Mouse (Mus musculus): ENCODE results near the gene Cldn15. TPM values are rescaled to one million over a fixed set of nuclear protein-coding genes. Genes with fewer than 3 reads are reported as not detected.

Gene Cldn15
- polyA plus RNA-seq, 1 experiment from 2014 or later: 5.3 TPM

DNA sequence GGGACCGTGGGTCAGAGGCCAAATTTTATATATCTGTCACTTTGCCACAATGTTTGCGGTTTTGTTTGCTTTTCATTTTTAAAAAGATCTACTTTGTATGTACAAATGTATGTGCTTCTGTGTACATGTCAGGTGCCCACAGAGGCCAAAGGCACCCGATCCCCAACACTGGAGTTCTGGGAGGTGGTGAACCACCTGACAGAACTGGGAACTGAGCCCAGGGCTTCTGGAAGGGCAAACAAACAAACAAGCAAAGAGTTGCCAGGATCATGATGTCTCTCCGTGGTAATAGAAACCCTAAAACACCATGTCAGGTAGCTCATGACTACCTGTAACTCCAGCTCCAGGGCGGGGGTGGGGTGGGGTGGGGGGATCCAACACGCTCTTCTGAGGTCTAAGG is 6.4 kb upstream of the Cldn15 start:
- DNase-seq (no peak), ATAC-seq (ENCODE audit: insufficient read depth) (no peak)
- H3K9ac ChIP-seq: no peak overlapping the region
- no peaks in the 10 kb centered on the region for H3K4me1 ChIP-seq (ENCODE audit: insufficient read depth)
- H3K27ac ChIP-seq (ENCODE audit: low read depth): peak overlapping the region; percentile 81; the same call in 1 of the 2 replicates
- peaks cover 29% of the 10 kb centered on the region for H3K36me3 ChIP-seq (ENCODE audit: insufficient read depth)
- no peak overlapping the region for H3K4me2 ChIP-seq
- H3K9me3 ChIP-seq (ENCODE audit: low read depth, low read length): no peaks in the 10 kb centered on the region
- H3K27me3 ChIP-seq (ENCODE audit: insufficient read depth, low read length): no peaks in the 10 kb centered on the region
- H3K4me3 ChIP-seq (ENCODE audit: low read depth, low read length): no peak overlapping the region
- 85% methylated on average over 6 of the region's 6 CpGs for WGBS
- no peak for TF ChIP-seq CTCF (IDR thresholded peaks at IDR 0.05; ENCODE audit: low read depth)

DNA sequence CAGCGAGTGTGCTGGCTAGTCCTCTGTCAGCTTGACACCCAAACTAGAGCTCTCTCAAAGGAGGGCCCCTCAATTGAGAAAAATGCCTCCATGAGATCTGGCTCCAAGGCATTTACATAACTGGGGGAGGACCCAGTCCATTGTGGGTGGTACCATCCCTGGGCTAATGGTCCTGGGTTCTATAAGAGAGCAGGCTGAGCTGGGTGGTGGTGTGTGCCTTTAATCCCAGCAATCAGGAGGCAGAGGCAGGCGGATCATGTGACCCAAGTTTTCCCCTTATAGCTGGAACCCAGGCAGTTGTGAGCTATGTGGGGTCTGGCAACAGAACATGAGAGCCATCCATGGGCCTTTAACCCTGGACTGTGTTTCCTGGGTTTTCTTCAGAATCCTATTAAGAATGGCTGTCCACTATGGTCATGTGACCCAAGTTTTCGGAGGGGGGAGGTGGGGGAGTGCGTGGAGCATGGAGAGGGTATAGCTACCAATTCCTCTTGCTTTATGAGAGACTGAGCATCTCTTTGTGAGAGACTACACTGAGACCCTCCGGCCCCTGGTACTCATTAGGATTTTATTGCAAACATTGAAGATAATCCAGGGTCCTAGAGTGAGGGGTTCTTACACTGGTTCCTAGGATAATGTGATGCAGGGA is 5.0 kb upstream of the Cldn15 start:
- H3K9me3 ChIP-seq (ENCODE audit: low read depth, low read length): no peaks in the 10 kb centered on the region
- WGBS: 27% methylated on average over 5 of the region's 5 CpGs
- TF ChIP-seq CTCF (IDR thresholded peaks at IDR 0.05; ENCODE audit: low read depth): no peak
- peak overlapping the region; percentile 86 for H3K27ac ChIP-seq (ENCODE audit: low read depth)
- H3K4me3 ChIP-seq (ENCODE audit: low read depth, low read length): peak overlapping the region; percentile 60
- H3K4me2 ChIP-seq: peak overlapping the region; percentile 78
- H3K4me1 ChIP-seq (ENCODE audit: insufficient read depth): 0 out of 2 replicates have a peak, but pooled peaks cover 8% of the 10 kb centered on the region
- peaks cover 37% of the 10 kb centered on the region for H3K36me3 ChIP-seq (ENCODE audit: insufficient read depth)
- no peak for DNase-seq
- H3K9ac ChIP-seq: peak overlapping the region; percentile 67
- ATAC-seq (ENCODE audit: insufficient read depth): no peak; the same call in 1 of the 2 replicates
- no peaks in the 10 kb centered on the region for H3K27me3 ChIP-seq (ENCODE audit: insufficient read depth, low read length)

DNA sequence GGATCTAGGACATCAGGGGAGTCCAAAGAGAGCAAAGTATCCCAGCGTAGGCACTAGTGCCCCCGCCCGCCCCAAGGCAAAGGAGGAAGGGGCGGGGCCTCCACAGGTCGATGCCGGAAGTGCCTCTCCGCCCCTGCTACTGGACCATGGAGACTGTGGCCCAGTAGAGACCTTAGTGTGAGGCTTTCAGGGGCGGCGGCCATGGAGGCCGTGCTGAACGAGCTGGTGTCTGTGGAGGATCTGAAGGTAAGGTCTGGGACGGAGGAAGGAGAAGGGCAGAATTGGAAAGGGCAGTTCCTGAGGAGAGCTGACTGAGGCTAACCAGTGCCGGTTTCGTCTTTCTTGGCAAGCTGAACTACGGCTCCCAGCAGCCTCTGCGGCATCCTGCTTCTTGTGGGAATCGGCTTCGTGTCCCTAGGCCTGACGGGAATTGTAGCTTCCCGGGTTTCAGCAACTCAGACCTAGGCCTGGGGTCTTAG is 4.4 kb upstream of the Cldn15 start:
- Histone ChIP-seq H3K9me3 (ENCODE audit: low read depth, low read length) (no peaks in the 10 kb centered on the region), H3K4me2 (peak overlapping the region; percentile 78), H3K4me1 (ENCODE audit: insufficient read depth) (peaks cover 14% of the 10 kb centered on the region; the same call in 1 of the 2 replicates), H3K36me3 (ENCODE audit: insufficient read depth) (peaks cover 40% of the 10 kb centered on the region), H3K27me3 (ENCODE audit: insufficient read depth, low read length) (no peaks in the 10 kb centered on the region), H3K27ac (ENCODE audit: low read depth) (peak overlapping the region; percentile 86), H3K9ac (peak overlapping the region; percentile 67), H3K4me3 (ENCODE audit: low read depth, low read length) (peak overlapping the region; percentile 60)
- ATAC-seq (ENCODE audit: insufficient read depth) (peak; percentile 90), DNase-seq (peak; percentile 95)
- WGBS: under 1% methylated on average over 20 of the region's 20 CpGs
- TF ChIP-seq CTCF (IDR thresholded peaks at IDR 0.05; ENCODE audit: low read depth): peak; percentile 5; the same call in 1 of the 2 replicates

DNA sequence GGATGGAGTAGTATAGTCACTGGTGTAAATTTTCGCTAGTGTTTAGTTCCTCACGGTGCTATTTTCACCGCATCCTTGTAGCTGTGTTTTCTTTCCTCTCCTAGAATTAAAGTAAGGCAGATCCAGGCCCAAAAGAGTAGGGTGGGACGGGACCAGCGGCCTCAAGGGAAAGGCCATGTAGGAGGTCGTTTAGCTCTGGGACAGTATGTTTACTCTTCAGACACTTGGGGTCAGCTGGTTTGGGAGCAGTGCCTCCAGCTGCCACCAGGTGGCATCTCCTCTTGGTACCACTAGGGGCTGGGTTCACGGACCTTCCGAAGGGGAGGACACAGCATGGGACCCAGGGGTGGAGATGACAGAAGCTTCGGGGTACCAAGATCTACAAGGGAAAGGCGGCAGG is 3.9 kb upstream of the Cldn15 start:
- peak overlapping the region; percentile 78 for H3K4me2 ChIP-seq
- peak overlapping the region; percentile 86 for H3K27ac ChIP-seq (ENCODE audit: low read depth)
- H3K4me3 ChIP-seq (ENCODE audit: low read depth, low read length): peak overlapping the region; percentile 60
- 1% methylated on average over 10 of the region's 10 CpGs for WGBS
- H3K9me3 ChIP-seq (ENCODE audit: low read depth, low read length): no peaks in the 10 kb centered on the region
- no peaks in the 10 kb centered on the region for H3K27me3 ChIP-seq (ENCODE audit: insufficient read depth, low read length)
- DNase-seq (peak; percentile 94), ATAC-seq (ENCODE audit: insufficient read depth) (peak; percentile 72)
- H3K36me3 ChIP-seq (ENCODE audit: insufficient read depth): peaks cover 40% of the 10 kb centered on the region
- peaks cover 15% of the 10 kb centered on the region; the same call in 1 of the 2 replicates for H3K4me1 ChIP-seq (ENCODE audit: insufficient read depth)
- TF ChIP-seq CTCF (IDR thresholded peaks at IDR 0.05; ENCODE audit: low read depth): peak; percentile 95
- peak overlapping the region; percentile 67 for H3K9ac ChIP-seq

DNA sequence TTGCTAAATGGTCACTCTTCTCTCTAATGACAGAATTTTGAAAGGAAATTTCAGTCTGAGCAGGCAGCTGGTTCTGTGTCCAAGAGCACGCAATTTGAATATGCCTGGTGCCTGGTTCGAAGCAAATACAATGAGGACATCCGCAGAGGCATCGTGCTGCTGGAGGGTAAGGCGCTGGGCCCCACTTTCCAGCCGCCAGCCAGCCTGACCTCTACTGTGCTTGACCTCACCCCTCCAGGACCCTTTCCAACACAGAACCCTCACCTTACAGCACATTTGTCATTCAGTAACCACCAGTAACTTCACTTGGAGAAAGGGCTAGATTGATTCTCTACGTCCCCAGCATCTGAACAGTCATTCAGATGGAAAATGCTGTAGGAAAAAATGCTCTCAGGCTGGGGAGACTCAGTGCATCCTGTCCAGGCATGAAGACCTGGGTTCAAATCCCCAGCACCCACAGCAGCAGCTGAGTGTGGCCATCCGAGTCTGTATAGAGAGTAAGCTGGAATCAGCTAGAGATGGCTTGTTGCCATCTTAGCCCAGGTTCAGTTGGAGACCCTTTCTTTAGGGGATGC is 3.4 kb upstream of the Cldn15 start:
- peaks cover 15% of the 10 kb centered on the region; the same call in 1 of the 2 replicates for H3K4me1 ChIP-seq (ENCODE audit: insufficient read depth)
- H3K4me2 ChIP-seq: peak overlapping the region; percentile 78
- WGBS: 69% methylated on average over 8 of the region's 8 CpGs
- DNase-seq (no peak), ATAC-seq (ENCODE audit: insufficient read depth) (no peak)
- H3K27me3 ChIP-seq (ENCODE audit: insufficient read depth, low read length): no peaks in the 10 kb centered on the region
- peak overlapping the region; percentile 86; the same call in 1 of the 2 replicates for H3K27ac ChIP-seq (ENCODE audit: low read depth)
- TF ChIP-seq CTCF (IDR thresholded peaks at IDR 0.05; ENCODE audit: low read depth): no peak
- H3K4me3 ChIP-seq (ENCODE audit: low read depth, low read length): peak overlapping the region; percentile 60
- no peaks in the 10 kb centered on the region for H3K9me3 ChIP-seq (ENCODE audit: low read depth, low read length)
- H3K9ac ChIP-seq: peak overlapping the region; percentile 67
- H3K36me3 ChIP-seq (ENCODE audit: insufficient read depth): peaks cover 38% of the 10 kb centered on the region

DNA sequence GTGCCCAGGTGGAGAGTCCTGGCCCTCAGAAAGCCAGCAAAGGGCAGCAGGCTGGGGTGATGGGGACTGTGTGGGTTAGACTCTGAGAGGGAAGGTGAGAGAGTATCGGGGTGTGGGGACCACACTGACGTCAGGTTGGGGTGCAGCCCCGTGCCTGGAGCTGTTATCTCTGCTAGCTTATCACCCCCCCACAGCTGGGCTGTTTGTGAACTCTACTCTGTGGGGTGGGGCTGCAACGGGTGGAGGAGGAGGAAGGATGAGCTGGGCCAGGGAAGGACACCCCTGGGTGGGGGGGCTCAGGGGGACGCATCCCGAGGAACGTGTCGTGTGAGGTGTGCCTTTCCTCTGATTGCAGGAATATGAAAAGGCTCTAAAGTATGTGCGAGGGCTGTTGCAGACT is 1.2 kb upstream of the Cldn15 start:
- ATAC-seq (ENCODE audit: insufficient read depth): no peak
- 75% methylated on average over 9 of the region's 9 CpGs for WGBS
- H3K4me2 ChIP-seq: no peak overlapping the region
- H3K9me3 ChIP-seq (ENCODE audit: low read depth, low read length): no peaks in the 10 kb centered on the region
- H3K36me3 ChIP-seq (ENCODE audit: insufficient read depth): peaks cover 40% of the 10 kb centered on the region
- peaks cover 15% of the 10 kb centered on the region; the same call in 1 of the 2 replicates for H3K4me1 ChIP-seq (ENCODE audit: insufficient read depth)
- no peak overlapping the region for H3K4me3 ChIP-seq (ENCODE audit: low read depth, low read length)
- H3K27me3 ChIP-seq (ENCODE audit: insufficient read depth, low read length): no peaks in the 10 kb centered on the region
- H3K9ac ChIP-seq: no peak overlapping the region
- DNase-seq: no peak
- TF ChIP-seq CTCF (IDR thresholded peaks at IDR 0.05; ENCODE audit: low read depth): no peak
- no peak overlapping the region for H3K27ac ChIP-seq (ENCODE audit: low read depth)

DNA sequence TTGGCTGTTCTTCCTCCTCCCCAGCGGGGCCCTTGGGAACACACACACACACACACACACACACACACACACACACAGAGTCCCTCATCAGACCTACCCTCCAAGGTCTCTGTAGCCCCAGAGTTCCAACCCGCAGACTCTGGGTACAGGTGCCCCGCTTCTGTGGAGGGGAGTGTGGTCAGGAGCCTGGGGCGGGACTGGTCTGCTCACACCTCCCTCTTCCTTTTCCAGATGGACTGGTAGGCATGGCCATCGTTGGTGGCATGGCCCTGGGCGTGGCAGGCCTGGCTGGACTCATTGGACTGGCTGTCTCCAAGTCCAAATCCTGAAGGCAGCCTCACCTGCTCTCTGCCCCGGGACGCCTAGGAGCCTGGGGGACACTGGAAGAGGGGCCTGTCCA is 730 bp upstream of the Cldn15 start:
- ATAC-seq (ENCODE audit: insufficient read depth): no peak
- DNase-seq: no peak
- Histone ChIP-seq H3K4me2 (peak overlapping the region; percentile 29; the same call in 1 of the 2 replicates), H3K9me3 (ENCODE audit: low read depth, low read length) (no peaks in the 10 kb centered on the region), H3K27me3 (ENCODE audit: insufficient read depth, low read length) (no peaks in the 10 kb centered on the region), H3K4me1 (ENCODE audit: insufficient read depth) (peaks cover 15% of the 10 kb centered on the region; the same call in 1 of the 2 replicates), H3K36me3 (ENCODE audit: insufficient read depth) (peaks cover 40% of the 10 kb centered on the region), H3K9ac (no peak overlapping the region; the same call in 1 of the 2 replicates), H3K27ac (ENCODE audit: low read depth) (peak overlapping the region; percentile 82), H3K4me3 (ENCODE audit: low read depth, low read length) (no peak overlapping the region)
- TF ChIP-seq CTCF (IDR thresholded peaks at IDR 0.05; ENCODE audit: low read depth): no peak
- 87% methylated on average over 7 of the region's 8 CpGs for WGBS

Measured in lung, embryonic 14.5 days (tissue).